Mouse (Mus musculus): ENCODE results near the gene Ddx31. TPM values are rescaled to one million over a fixed set of nuclear protein-coding genes. Genes with fewer than 3 reads are reported as not detected.

Gene Ddx31
- polyA plus RNA-seq, 1 experiment, result 6.4 TPM

DNA sequence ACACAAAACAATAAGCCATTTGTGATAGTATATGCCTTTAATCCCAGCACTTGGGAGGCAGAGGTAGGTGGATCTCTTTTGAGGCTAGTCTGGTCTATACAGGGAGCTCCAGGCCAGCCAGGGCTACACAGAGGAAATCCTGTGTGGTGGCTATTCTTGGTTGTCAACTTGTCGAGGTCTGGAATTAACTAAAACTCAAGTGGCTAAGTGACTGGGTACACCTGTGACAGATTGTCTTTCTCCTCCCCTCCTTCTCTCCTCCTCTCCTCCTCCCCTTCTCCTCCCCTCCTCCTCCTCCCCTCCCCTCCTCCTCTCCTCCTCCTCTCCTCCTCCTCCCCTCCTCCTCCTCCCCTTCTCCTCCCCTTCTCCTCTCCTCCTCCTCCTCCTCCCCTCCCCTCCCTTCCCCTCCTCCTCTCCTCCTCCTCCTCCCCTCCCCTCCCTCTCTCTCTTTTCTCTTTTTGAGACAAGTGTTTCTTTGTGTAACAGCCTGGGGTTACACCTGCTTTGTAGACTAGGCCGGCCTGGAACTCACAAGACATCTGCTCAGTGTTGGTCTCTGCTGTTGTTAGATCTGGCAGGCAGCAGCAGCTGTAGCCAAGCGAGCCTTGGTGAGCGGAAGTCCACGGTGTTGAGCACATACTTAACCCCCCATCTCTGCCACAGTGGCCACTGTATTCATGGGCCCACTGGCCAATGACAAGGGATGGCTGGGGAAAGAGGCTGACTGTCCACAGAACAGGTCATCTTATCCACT lies 29.8 kb upstream of the Ddx31 start:
- H3K4me2 ChIP-seq (ENCODE audit: low read depth), result peak overlapping the region; percentile 24
- no peaks in the 10 kb centered on the region for H3K36me3 ChIP-seq (ENCODE audit: control insufficient read depth, insufficient read depth)
- no peaks in the 10 kb centered on the region for H3K79me2 ChIP-seq (ENCODE audit: control insufficient read depth, insufficient read depth)
- TF ChIP-seq MYOG (IDR thresholded peaks at IDR 0.05; ENCODE audit: control insufficient read depth in 1 of 3, insufficient read depth in 1 of 3, insufficient read length in 2 of 3, low read depth in 2 of 3) (peak; percentile 67 to 82 (median 79)), USF1 (IDR thresholded peaks at IDR 0.05; ENCODE audit: low read depth) (no peak), POLR2AphosphoS2 (IDR thresholded peaks at IDR 0.05; ENCODE audit: insufficient read length, low read depth) (no peak), MYOD1 (IDR thresholded peaks at IDR 0.05; ENCODE audit: control insufficient read depth in 1 of 3, insufficient read length in 2 of 3, low read depth in 2 of 3) (peak; percentile 2 to 95 (median 90)), TCF3 (IDR thresholded peaks at IDR 0.05; ENCODE audit: insufficient read length, low read depth) (peak; percentile 15), TCF12 (IDR thresholded peaks at IDR 0.05; ENCODE audit: insufficient read depth, poor library complexity, severe bottlenecking) (peak; percentile 50)
- peaks cover 13% of the 10 kb centered on the region for H3K27me3 ChIP-seq (ENCODE audit: control insufficient read depth, insufficient read depth, insufficient read length)
- H3ac ChIP-seq (ENCODE audit: control insufficient read depth, insufficient read length), result no peak overlapping the region
- no peak overlapping the region for H3K4me3 ChIP-seq

DNA sequence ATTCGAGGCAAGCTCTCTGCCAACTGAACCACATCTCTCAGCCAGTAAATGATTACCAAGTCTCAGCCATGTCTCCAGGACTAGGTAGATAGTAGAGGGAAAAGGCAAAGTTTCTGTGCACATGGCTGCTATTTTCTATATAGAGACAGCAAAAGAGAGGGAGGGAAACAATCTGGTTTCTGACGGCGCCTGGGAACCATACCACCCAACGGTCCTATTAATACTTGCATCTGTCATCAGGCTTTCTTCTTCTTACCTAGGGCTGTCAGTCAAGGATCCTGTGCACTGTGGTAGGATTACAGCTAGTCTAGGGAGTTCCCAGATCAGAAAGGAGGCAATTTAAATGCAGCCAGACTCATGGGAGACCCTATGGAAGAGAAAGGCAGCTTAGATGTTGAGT lies 21.3 kb upstream of the Ddx31 start:
- H3K4me2 ChIP-seq (ENCODE audit: low read depth), result no peak overlapping the region
- H3K79me2 ChIP-seq (ENCODE audit: control insufficient read depth, insufficient read depth), result no peaks in the 10 kb centered on the region
- no peak for TF ChIP-seq USF1 (IDR thresholded peaks at IDR 0.05; ENCODE audit: low read depth)
- TF ChIP-seq POLR2AphosphoS2 (IDR thresholded peaks at IDR 0.05; ENCODE audit: insufficient read length, low read depth), result no peak
- no peak for TF ChIP-seq MAX (IDR thresholded peaks at IDR 0.05; ENCODE audit: low read depth)
- no peak for TF ChIP-seq POLR2A (IDR thresholded peaks at IDR 0.05; ENCODE audit: insufficient read length, low read depth)
- TF ChIP-seq MYOG (IDR thresholded peaks at IDR 0.05; ENCODE audit: control insufficient read depth in 1 of 3, insufficient read depth in 1 of 3, insufficient read length in 2 of 3, low read depth in 2 of 3), result no peak
- no peak for TF ChIP-seq TCF3 (IDR thresholded peaks at IDR 0.05; ENCODE audit: insufficient read length, low read depth)
- no peak for TF ChIP-seq E2F4 (IDR thresholded peaks at IDR 0.05; ENCODE audit: insufficient read depth)
- TF ChIP-seq TCF12 (IDR thresholded peaks at IDR 0.05; ENCODE audit: insufficient read depth, poor library complexity, severe bottlenecking), result no peak
- TF ChIP-seq MYOD1 (IDR thresholded peaks at IDR 0.05; ENCODE audit: control insufficient read depth in 1 of 3, insufficient read length in 2 of 3, low read depth in 2 of 3), result no peak
- TF ChIP-seq REST (IDR thresholded peaks at IDR 0.05; ENCODE audit: insufficient read depth, insufficient read length), result no peak
- no peak for TF ChIP-seq CEBPB (IDR thresholded peaks at IDR 0.05; ENCODE audit: insufficient read depth, poor library complexity, severe bottlenecking)
- no peak for TF ChIP-seq SRF (IDR thresholded peaks at IDR 0.05; ENCODE audit: control insufficient read depth, insufficient read length, low read depth)
- no peaks in the 10 kb centered on the region for H3K27me3 ChIP-seq (ENCODE audit: control insufficient read depth, insufficient read depth, insufficient read length)
- no peak overlapping the region for H3ac ChIP-seq (ENCODE audit: control insufficient read depth, insufficient read length)
- no peaks in the 10 kb centered on the region for H3K36me3 ChIP-seq (ENCODE audit: control insufficient read depth, insufficient read depth)
- no peak overlapping the region for H3K4me3 ChIP-seq

DNA sequence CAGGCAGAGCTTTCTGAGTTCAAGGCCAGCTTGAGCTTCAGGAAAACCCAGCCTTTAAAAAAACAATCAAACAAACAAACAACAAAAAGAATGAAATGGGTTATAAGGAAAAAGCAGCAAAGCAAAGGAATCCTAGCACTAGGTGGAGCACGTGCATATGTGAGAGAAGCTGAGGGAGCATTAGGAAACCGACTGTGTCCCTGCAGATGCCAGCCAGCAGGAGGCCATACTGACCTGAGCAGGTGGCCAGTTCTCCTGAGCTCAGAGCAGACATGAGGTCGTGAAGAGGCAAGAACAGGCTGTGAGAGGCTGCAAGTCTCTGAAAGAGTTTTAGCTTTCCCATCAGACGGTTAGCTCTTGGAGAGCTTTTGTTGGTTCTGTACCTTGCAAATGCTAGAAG lies 10.9 kb upstream of the Ddx31 start:
- Histone ChIP-seq H3K79me2 (ENCODE audit: control insufficient read depth, insufficient read depth) (peaks cover 44% of the 10 kb centered on the region), H3K4me2 (ENCODE audit: low read depth) (no peak overlapping the region), H3K4me3 (no peak overlapping the region), H3K36me3 (ENCODE audit: control insufficient read depth, insufficient read depth) (peaks cover 62% of the 10 kb centered on the region), H3ac (ENCODE audit: control insufficient read depth, insufficient read length) (no peak overlapping the region), H3K27me3 (ENCODE audit: control insufficient read depth, insufficient read depth, insufficient read length) (no peaks in the 10 kb centered on the region)
- TF ChIP-seq USF1 (IDR thresholded peaks at IDR 0.05; ENCODE audit: low read depth) (no peak), MYOD1 (IDR thresholded peaks at IDR 0.05; ENCODE audit: control insufficient read depth in 1 of 3, insufficient read length in 2 of 3, low read depth in 2 of 3) (peak in 1 of 3 experiments; percentile 32), POLR2AphosphoS2 (IDR thresholded peaks at IDR 0.05; ENCODE audit: insufficient read length, low read depth) (no peak)

DNA sequence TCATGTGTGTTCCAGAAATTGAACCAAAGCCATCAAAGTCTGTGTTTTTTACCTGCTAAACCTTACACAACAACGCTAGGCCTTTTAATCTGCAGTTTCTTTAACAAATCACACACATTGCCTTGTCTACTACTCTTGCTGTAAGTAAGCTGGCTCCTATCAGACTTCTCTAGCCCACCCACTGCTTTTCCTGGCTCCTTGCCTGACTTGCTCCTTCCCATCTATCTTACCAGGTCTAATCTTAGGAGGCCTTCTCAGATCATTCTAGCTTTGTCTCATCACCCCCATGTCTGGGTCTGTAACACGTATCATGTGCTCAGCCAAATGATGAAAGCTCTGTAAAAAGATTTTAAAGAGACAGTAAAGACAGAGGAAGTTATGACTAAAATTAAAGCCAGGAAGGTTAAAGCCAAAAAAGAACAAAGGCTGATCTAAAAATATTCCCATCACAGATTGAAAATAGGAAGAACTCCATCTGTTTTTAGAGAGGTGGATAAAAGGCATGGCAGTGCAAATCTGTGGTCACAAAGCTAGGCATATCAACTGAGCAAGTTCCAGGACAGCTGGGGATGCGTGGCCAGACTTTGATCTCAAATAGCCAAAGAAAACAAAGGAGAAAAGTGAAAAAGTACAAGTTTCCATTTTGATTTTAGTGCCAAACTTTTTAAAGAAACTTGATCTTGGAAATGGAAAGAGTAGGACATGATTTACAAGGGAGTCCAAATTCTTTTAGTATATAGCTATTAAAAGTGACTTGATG lies 3.8 kb upstream of the Ddx31 start:
- H3K4me3 ChIP-seq, result no peak overlapping the region
- H3K36me3 ChIP-seq (ENCODE audit: control insufficient read depth, insufficient read depth), result peaks cover 19% of the 10 kb centered on the region
- H3K27me3 ChIP-seq (ENCODE audit: control insufficient read depth, insufficient read depth, insufficient read length), result no peaks in the 10 kb centered on the region
- H3ac ChIP-seq (ENCODE audit: control insufficient read depth, insufficient read length), result no peak overlapping the region
- H3K79me2 ChIP-seq (ENCODE audit: control insufficient read depth, insufficient read depth), result peaks cover 93% of the 10 kb centered on the region
- TF ChIP-seq MAX (IDR thresholded peaks at IDR 0.05; ENCODE audit: low read depth), result no peak
- TF ChIP-seq TCF3 (IDR thresholded peaks at IDR 0.05; ENCODE audit: insufficient read length, low read depth), result no peak
- no peak for TF ChIP-seq POLR2AphosphoS2 (IDR thresholded peaks at IDR 0.05; ENCODE audit: insufficient read length, low read depth)
- TF ChIP-seq CEBPB (IDR thresholded peaks at IDR 0.05; ENCODE audit: insufficient read depth, poor library complexity, severe bottlenecking), result no peak
- TF ChIP-seq SRF (IDR thresholded peaks at IDR 0.05; ENCODE audit: control insufficient read depth, insufficient read length, low read depth), result no peak
- peak in 1 of 3 experiments; percentile 41 for TF ChIP-seq MYOG (IDR thresholded peaks at IDR 0.05; ENCODE audit: control insufficient read depth in 1 of 3, insufficient read depth in 1 of 3, insufficient read length in 2 of 3, low read depth in 2 of 3)
- no peak for TF ChIP-seq TCF12 (IDR thresholded peaks at IDR 0.05; ENCODE audit: insufficient read depth, poor library complexity, severe bottlenecking)
- peak in 1 of 3 experiments; percentile 57 for TF ChIP-seq MYOD1 (IDR thresholded peaks at IDR 0.05; ENCODE audit: control insufficient read depth in 1 of 3, insufficient read length in 2 of 3, low read depth in 2 of 3)
- no peak for TF ChIP-seq POLR2A (IDR thresholded peaks at IDR 0.05; ENCODE audit: insufficient read length, low read depth)
- TF ChIP-seq USF1 (IDR thresholded peaks at IDR 0.05; ENCODE audit: low read depth), result no peak
- peak overlapping the region; percentile 91 for H3K4me2 ChIP-seq (ENCODE audit: low read depth)

All from myocyte (in vitro differentiated cells).